Mouse (Mus musculus): ENCODE measurements around the gene 4933417A18Rik.
"Not testable (repeated sequence)": the region's sequence is repeated elsewhere in the genome, so short reads cannot be mapped to it uniquely, and the experiment has no call there.

GRCm38 (mm10) chr13:34958158-34958557 lies 33.9 kb downstream of the 4933417A18Rik start:
- TF ChIP-seq CTCF (IDR thresholded peaks at IDR 0.05; ENCODE audit: low read depth); EP300 (optimal IDR thresholded peaks at IDR 0.05): not testable (repeated sequence)
